Mouse (Mus musculus) cortical plate, adult 2 months (tissue): ENCODE measurements at regions not wholly inside any gene's neighbourhood (a gene's known extent, or its start where the extent isn't known, plus 50 kb on each side); places are given as distances from the start of the nearest gene placed in this dataset.

ENCODE experiments used
- CTCF ChIP-seq: fragments of 200-500 bp; IDR thresholded peaks from 2 replicates; pipeline ENCODE4 v1.5.1; 2011; ENCODE audit warnings: mild to moderate bottlenecking, control low read depth, low read length; ENCODE audit not compliant: insufficient read depth; ENCODE audit errors: extremely low read depth
- POLR2A ChIP-seq: fragments of 200-500 bp; IDR thresholded peaks from 2 replicates; pipeline ENCODE4 v1.6.1; 2011; ENCODE audit warnings: mild to moderate bottlenecking, low read length, control low read depth; ENCODE audit not compliant: insufficient read depth; ENCODE audit errors: extremely low read depth

DNA sequence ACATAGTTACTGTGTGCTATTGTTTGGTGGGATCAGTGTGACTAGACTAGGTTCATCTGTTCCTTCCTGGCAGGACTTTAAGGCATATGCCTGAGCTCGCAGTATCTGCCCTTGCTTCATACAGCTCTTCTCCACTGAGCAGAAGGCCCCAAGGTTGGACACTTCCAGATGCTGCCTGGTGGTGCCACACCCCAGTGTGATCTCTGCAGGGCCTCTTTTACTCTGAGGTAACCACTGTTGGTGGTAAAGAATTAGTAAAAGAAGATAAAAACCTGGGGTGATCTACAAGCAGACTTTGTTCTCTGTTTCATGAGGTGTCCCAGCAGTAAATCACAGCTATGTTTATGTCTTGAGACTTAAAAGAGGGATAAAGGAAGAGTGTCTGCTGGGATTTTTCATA lies 133.2 kb upstream of the Nsun6 start:
- TF ChIP-seq CTCF (no peak), POLR2A (no peak)
